Mouse (Mus musculus) kidney, embryonic 16.5 days (tissue): ENCODE measurements at regions not wholly inside any gene's neighbourhood (a gene's known extent, or its start where the extent isn't known, plus 50 kb on each side); places are given as distances from the start of the nearest gene placed in this dataset.

Source experiments
- ATAC-seq: fragments of 200-750 bp; cut with Nextera tagmentation; 2 replicates; pipeline ENCODE4 v1.8.0; 2017; ENCODE audit warnings: moderate TSS enrichment; ENCODE audit not compliant: low FRiP score, low TSS enrichment
- H3K27ac ChIP-seq: fragments of 300-500 bp; sonication (generic); 2 replicates; pipeline ENCODE4 v1.5.1; 2014; ENCODE audit warnings: low read length
- H3K27me3 ChIP-seq: fragments of 300-500 bp; sonication (generic); 2 replicates; pipeline ENCODE4 v1.6.1; 2014; ENCODE audit warnings: low read length, control low read depth, mixed read lengths; ENCODE audit not compliant: insufficient read depth
- H3K36me3 ChIP-seq: fragments of 300-500 bp; sonication (generic); 2 replicates; pipeline ENCODE4 v1.6.1; 2014; ENCODE audit warnings: low read length, control low read depth, mixed read lengths; ENCODE audit not compliant: insufficient read depth
- H3K4me1 ChIP-seq: fragments of 300-500 bp; sonication (generic); 2 replicates; pipeline ENCODE4 v1.6.1; 2014; ENCODE audit warnings: low read length, control low read depth, mixed read lengths; ENCODE audit not compliant: insufficient read depth
- H3K4me2 ChIP-seq: fragments of 300-500 bp; sonication (generic); replicated peaks from 2 replicates; pipeline ENCODE4 v1.6.1; 2014; ENCODE audit warnings: low read depth, low read length
- H3K4me3 ChIP-seq: fragments of 300-500 bp; sonication (generic); 2 replicates; pipeline ENCODE4 v1.5.1; 2014; ENCODE audit warnings: mild to moderate bottlenecking, low read length
- H3K9ac ChIP-seq: fragments of 300-500 bp; sonication (generic); replicated peaks from 2 replicates; pipeline ENCODE4 v1.6.1; 2014; ENCODE audit warnings: low read length
- H3K9me3 ChIP-seq: fragments of 300-500 bp; sonication (generic); 2 replicates; pipeline ENCODE4 v1.6.1; 2016; ENCODE audit warnings: low read length, control low read depth
- WGBS: fragments of 180-500 bp; shearing (Covaris S2); extraction: QIAGEN DNeasy Blood & Tissue Kit; methylation state at CpG from one replicate; pipeline ENCODE4 v1.1.7; 2014; 5-methylcytosine and 5-hydroxymethylcytosine counted together

GRCm38 (mm10) chr12:26547466-26547865, 78.5 kb downstream of the Cmpk2 start:
- Histone ChIP-seq H3K36me3 (no peaks in the 10 kb centered on the region), H3K4me1 (no peaks in the 10 kb centered on the region), H3K9ac (no peak overlapping the region), H3K27ac (no peak overlapping the region), H3K4me2 (no peak overlapping the region), H3K4me3 (no peak overlapping the region), H3K27me3 (no peaks in the 10 kb centered on the region), H3K9me3 (no peaks in the 10 kb centered on the region)
- no peak for ATAC-seq
- WGBS: 13% methylated on average over 1 of the region's 1 CpGs

- Histone ChIP-seq H3K4me3 (no peak overlapping the region), H3K36me3 (no peaks in the 10 kb centered on the region), H3K27me3 (no peaks in the 10 kb centered on the region), H3K9ac (no peak overlapping the region), H3K4me2 (no peak overlapping the region), H3K4me1 (no peaks in the 10 kb centered on the region), H3K9me3 (no peaks in the 10 kb centered on the region), H3K27ac (no peak overlapping the region)
- 83% methylated on average over 6 of the region's 6 CpGs for WGBS
- ATAC-seq: no peak
These were observed 77.4 kb downstream of the Cmpk2 start for GRCm38 (mm10) chr12:26546361-26546760.

- H3K4me3 ChIP-seq: no peak overlapping the region
- no peak overlapping the region for H3K4me2 ChIP-seq
- no peak overlapping the region for H3K27ac ChIP-seq
- no peaks in the 10 kb centered on the region for H3K4me1 ChIP-seq
- H3K9me3 ChIP-seq: no peaks in the 10 kb centered on the region
- WGBS: 89% methylated on average over 1 of the region's 1 CpGs
- H3K36me3 ChIP-seq: no peaks in the 10 kb centered on the region
- no peak overlapping the region for H3K9ac ChIP-seq
- H3K27me3 ChIP-seq: no peaks in the 10 kb centered on the region
- no peak for ATAC-seq
These were observed 74.5 kb downstream of the Cmpk2 start for GRCm38 (mm10) chr12:26543463-26543862.

GRCm38 (mm10) chr12:26542451-26542850, 73.4 kb downstream of the Cmpk2 start:
- Histone ChIP-seq H3K27me3 (no peaks in the 10 kb centered on the region), H3K4me3 (no peak overlapping the region), H3K36me3 (no peaks in the 10 kb centered on the region), H3K9ac (no peak overlapping the region), H3K4me2 (no peak overlapping the region), H3K27ac (no peak overlapping the region), H3K9me3 (no peaks in the 10 kb centered on the region), H3K4me1 (no peaks in the 10 kb centered on the region)
- WGBS: 51% methylated on average over 2 of the region's 2 CpGs
- no peak for ATAC-seq

- no peak for ATAC-seq
- Histone ChIP-seq H3K27ac (no peak overlapping the region), H3K4me1 (peaks cover 13% of the 10 kb centered on the region), H3K4me2 (no peak overlapping the region), H3K36me3 (no peaks in the 10 kb centered on the region), H3K27me3 (no peaks in the 10 kb centered on the region), H3K9ac (no peak overlapping the region), H3K4me3 (no peak overlapping the region), H3K9me3 (peaks cover 8% of the 10 kb centered on the region)
- 59% methylated on average over 9 of the region's 9 CpGs for WGBS
These were observed 66.4 kb downstream of the Cmpk2 start for GRCm38 (mm10) chr12:26535261-26535890.

- WGBS: 8% methylated on average over 9 of the region's 9 CpGs
- H3K36me3 ChIP-seq: no peaks in the 10 kb centered on the region
- H3K4me3 ChIP-seq: no peak overlapping the region
- no peak overlapping the region for H3K27ac ChIP-seq
- no peak overlapping the region for H3K9ac ChIP-seq
- H3K9me3 ChIP-seq: peaks cover 10% of the 10 kb centered on the region
- H3K4me1 ChIP-seq: peaks cover 13% of the 10 kb centered on the region
- H3K27me3 ChIP-seq: no peaks in the 10 kb centered on the region
- H3K4me2 ChIP-seq: no peak overlapping the region
- ATAC-seq: peak; percentile 14; the same call in 1 of the 2 replicates
These were observed 65.5 kb downstream of the Cmpk2 start for GRCm38 (mm10) chr12:26534229-26535105.

- no peak overlapping the region for H3K4me3 ChIP-seq
- no peaks in the 10 kb centered on the region for H3K36me3 ChIP-seq
- H3K9me3 ChIP-seq: peaks cover 10% of the 10 kb centered on the region
- H3K27ac ChIP-seq: no peak overlapping the region
- 26% methylated on average over 8 of the region's 9 CpGs for WGBS
- H3K4me2 ChIP-seq: no peak overlapping the region
- ATAC-seq: peak; percentile 64
- no peak overlapping the region for H3K9ac ChIP-seq
- no peaks in the 10 kb centered on the region for H3K27me3 ChIP-seq
- H3K4me1 ChIP-seq: peaks cover 13% of the 10 kb centered on the region
These were observed 64.7 kb downstream of the Cmpk2 start for GRCm38 (mm10) chr12:26533641-26534151.

GRCm38 (mm10) chr12:26532823-26533640, 64.0 kb downstream of the Cmpk2 start:
- ATAC-seq: peak; percentile 82
- Histone ChIP-seq H3K27me3 (no peaks in the 10 kb centered on the region), H3K36me3 (no peaks in the 10 kb centered on the region), H3K9me3 (peaks cover 10% of the 10 kb centered on the region), H3K27ac (no peak overlapping the region), H3K4me2 (0 out of 2 replicates have a peak overlapping the region, but pooled peaks have one; percentile 4), H3K4me1 (peaks cover 13% of the 10 kb centered on the region), H3K9ac (no peak overlapping the region), H3K4me3 (no peak overlapping the region)
- WGBS: 29% methylated on average over 13 of the region's 13 CpGs

- no peaks in the 10 kb centered on the region for H3K27me3 ChIP-seq
- H3K9ac ChIP-seq: no peak overlapping the region
- no peak for ATAC-seq
- no peak overlapping the region for H3K4me2 ChIP-seq
- peaks cover 13% of the 10 kb centered on the region for H3K4me1 ChIP-seq
- no peak overlapping the region for H3K27ac ChIP-seq
- H3K4me3 ChIP-seq: no peak overlapping the region
- H3K36me3 ChIP-seq: no peaks in the 10 kb centered on the region
- WGBS: 80% methylated on average over 6 of the region's 6 CpGs
- peaks cover 10% of the 10 kb centered on the region for H3K9me3 ChIP-seq
These were observed 63.1 kb downstream of the Cmpk2 start for GRCm38 (mm10) chr12:26532076-26532475.
